Mouse (Mus musculus): ENCODE results near the gene Olfr1.

Olfr1 gene

GRCm38 (mm10) chr11:73399514-73399913 lies at the start of gene Olfr1:
Olfr1 (minus strand) TSS chr11:73399614.
- no peak for DNase-seq

- DNase-seq = no peak
Observed at GRCm38 (mm10) chr11:73428377-73428776, 29.0 kb upstream of the Olfr1 start, which contains the start of gene Olfr378. Olfr378 (minus strand) TSS chr11:73428477.

- DNase-seq = no peak
Observed at GRCm38 (mm10) chr11:73395374-73395773, 4.0 kb downstream of the Olfr1 start.

GRCm38 (mm10) chr11:73370946-73371345 lies 28.5 kb downstream of the Olfr1 start, which contains the start of gene Olfr376:
Olfr376 (plus strand) TSS chr11:73371246.
- no peak for DNase-seq

- no peak for DNase-seq
Observed at GRCm38 (mm10) chr11:73350483-73350882, 48.9 kb downstream of the Olfr1 start, which contains the start of gene Olfr20. Olfr20 (plus strand) TSS chr11:73350783.
